Mouse (Mus musculus): ENCODE measurements at regions not wholly inside any gene's neighbourhood (a gene's known extent, or its start where the extent isn't known, plus 50 kb on each side); places are given as distances from the start of the nearest gene placed in this dataset.

DNA sequence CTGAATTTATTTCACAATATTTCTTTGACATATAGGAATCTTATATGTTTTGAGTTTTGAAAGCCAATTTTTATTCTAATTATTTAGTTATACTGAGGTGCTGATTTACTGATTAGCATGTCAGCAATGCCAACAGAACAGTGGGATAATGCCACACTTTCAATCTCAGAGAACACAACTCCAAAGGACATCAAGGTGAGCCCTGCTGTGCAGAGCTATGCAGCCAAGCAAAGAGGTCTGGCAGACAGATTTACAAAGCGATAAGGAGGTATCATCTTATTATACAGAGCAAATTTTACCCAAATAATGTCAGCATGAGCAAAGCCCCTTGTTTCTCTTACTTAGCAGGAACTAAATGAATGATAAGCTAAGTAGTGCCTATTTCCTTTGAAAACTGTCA, 204.7 kb upstream of the Tyrp1 start:
- DNase-seq: no peak
- 70% methylated on average over 1 of the region's 1 CpGs for WGBS
- Histone ChIP-seq H3K4me3 (replicated peaks; ENCODE audit: extremely low read depth, low read depth, low read length) (no peak overlapping the region), H3K4me1 (ENCODE audit: control insufficient read depth, insufficient read depth, low read length) (no peaks in the 10 kb centered on the region)
- TF ChIP-seq CTCF (IDR thresholded peaks at IDR 0.05; ENCODE audit: insufficient read depth, low read length): no peak
- TF ChIP-seq POLR2A (IDR thresholded peaks at IDR 0.05; ENCODE audit: borderline replicate concordance, extremely low read depth, low read depth, low read length): no peak

- DNase-seq: no peak
- H3K4me1 ChIP-seq (ENCODE audit: control insufficient read depth, insufficient read depth, low read length): no peaks in the 10 kb centered on the region
- H3K4me3 ChIP-seq (replicated peaks; ENCODE audit: extremely low read depth, low read depth, low read length): no peak overlapping the region
- TF ChIP-seq CTCF (IDR thresholded peaks at IDR 0.05; ENCODE audit: insufficient read depth, low read length) (no peak), POLR2A (IDR thresholded peaks at IDR 0.05; ENCODE audit: borderline replicate concordance, extremely low read depth, low read depth, low read length) (no peak)
Observed at GRCm38 (mm10) chr4:80630260-80630659, 203.7 kb upstream of the Tyrp1 start.

DNA sequence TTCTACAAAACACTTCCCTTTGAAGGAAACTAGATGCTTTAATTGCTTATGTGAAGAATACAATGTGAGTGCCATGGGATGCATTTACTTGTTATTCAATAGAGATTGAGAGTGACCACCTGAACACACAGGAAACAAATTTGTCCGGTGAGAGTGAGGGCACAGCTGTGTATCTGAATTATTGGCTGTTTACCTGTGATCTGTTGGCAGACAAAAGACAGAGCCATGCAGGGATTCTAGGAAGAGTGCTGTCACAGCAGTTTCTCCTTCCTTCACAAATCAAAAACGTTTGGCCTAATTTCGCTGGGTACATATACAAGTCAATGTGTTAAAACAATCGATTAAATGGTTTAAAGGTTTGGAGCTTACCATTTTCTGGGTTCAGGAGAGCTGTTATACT, 202.9 kb upstream of the Tyrp1 start:
- TF ChIP-seq POLR2A (IDR thresholded peaks at IDR 0.05; ENCODE audit: borderline replicate concordance, extremely low read depth, low read depth, low read length): no peak
- no peak for TF ChIP-seq CTCF (IDR thresholded peaks at IDR 0.05; ENCODE audit: insufficient read depth, low read length)
- DNase-seq: no peak
- H3K4me1 ChIP-seq (ENCODE audit: control insufficient read depth, insufficient read depth, low read length): no peaks in the 10 kb centered on the region
- WGBS: 69% methylated on average over 4 of the region's 4 CpGs
- no peak overlapping the region for H3K4me3 ChIP-seq (replicated peaks; ENCODE audit: extremely low read depth, low read depth, low read length)

GRCm38 (mm10) chr4:80631441-80631840, 202.5 kb upstream of the Tyrp1 start:
- DNase-seq: no peak
- 72% methylated on average over 4 of the region's 4 CpGs for whole genome bisulfite sequencing
- no peaks in the 10 kb centered on the region for H3K4me1 ChIP-seq (ENCODE audit: control insufficient read depth, insufficient read depth, low read length)
- no peak for TF ChIP-seq POLR2A (IDR thresholded peaks at IDR 0.05; ENCODE audit: borderline replicate concordance, extremely low read depth, low read depth, low read length)
- TF ChIP-seq CTCF (IDR thresholded peaks at IDR 0.05; ENCODE audit: insufficient read depth, low read length): no peak
- H3K4me3 ChIP-seq (replicated peaks; ENCODE audit: extremely low read depth, low read depth, low read length): no peak overlapping the region

DNA sequence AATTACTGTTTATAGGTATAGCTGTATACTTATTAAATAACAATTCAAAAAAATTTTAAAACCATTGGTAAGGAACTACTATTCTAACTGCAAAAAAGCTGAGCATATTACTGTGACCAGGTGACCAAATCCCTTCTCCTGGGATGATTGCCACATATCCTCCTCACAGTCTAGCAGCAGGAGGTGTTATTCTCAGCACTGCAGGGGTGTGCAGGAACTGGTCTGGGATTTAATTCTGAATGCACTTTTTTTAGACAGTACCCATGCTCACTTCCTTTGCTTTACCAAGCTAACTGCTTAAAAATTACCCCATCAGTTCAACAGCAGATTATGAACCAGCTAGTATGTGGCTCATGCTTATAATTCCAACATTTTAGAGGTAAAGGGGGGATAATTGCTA, 195.5 kb upstream of the Tyrp1 start:
- TF ChIP-seq POLR2A (IDR thresholded peaks at IDR 0.05; ENCODE audit: borderline replicate concordance, extremely low read depth, low read depth, low read length): no peak
- no peak for TF ChIP-seq CTCF (IDR thresholded peaks at IDR 0.05; ENCODE audit: insufficient read depth, low read length)
- no peak for DNase-seq
- Histone ChIP-seq H3K4me3 (replicated peaks; ENCODE audit: extremely low read depth, low read depth, low read length) (no peak overlapping the region), H3K4me1 (ENCODE audit: control insufficient read depth, insufficient read depth, low read length) (no peaks in the 10 kb centered on the region)
